Mouse (Mus musculus) hematopoietic stem cell, adult 5-6 weeks (primary cell): Measurements from ENCODE around the gene Gm8122. TPM values are rescaled to one million over a fixed set of nuclear protein-coding genes. Genes with fewer than 3 reads are reported as not detected.
"Not testable (repeated sequence)": the region's sequence is repeated elsewhere in the genome, so short reads cannot be mapped to it uniquely, and the experiment has no call there.

Experiments used
- ATAC-seq, 2 experiments: fragments of 125-278 bp in 1 of 2; replicated peaks in 1 of 2; 2 replicates each; pipeline ENCODE4 v1.8.0; 2016 to 2017; ENCODE audit warnings: inconsistent platforms in 2 of 2, mild to moderate bottlenecking in 2 of 2, moderate number of reproducible peaks in 2 of 2, low read depth in 1 of 2, moderate TSS enrichment in 1 of 2; ENCODE audit not compliant: low FRiP score in 2 of 2, poor library complexity in 2 of 2, severe bottlenecking in 2 of 2, insufficient read depth in 1 of 2, low TSS enrichment in 1 of 2
- total RNA-seq: library from RNA; stranded (forward); fragments of 172-1452, 232-1000 nt; gene quantifications from 2 replicates; pipeline ENCODE4 v1.2.3, GENCODE M21; 2017

Gene Gm8122
- not detected in 2 replicates for total RNA-seq

DNA sequence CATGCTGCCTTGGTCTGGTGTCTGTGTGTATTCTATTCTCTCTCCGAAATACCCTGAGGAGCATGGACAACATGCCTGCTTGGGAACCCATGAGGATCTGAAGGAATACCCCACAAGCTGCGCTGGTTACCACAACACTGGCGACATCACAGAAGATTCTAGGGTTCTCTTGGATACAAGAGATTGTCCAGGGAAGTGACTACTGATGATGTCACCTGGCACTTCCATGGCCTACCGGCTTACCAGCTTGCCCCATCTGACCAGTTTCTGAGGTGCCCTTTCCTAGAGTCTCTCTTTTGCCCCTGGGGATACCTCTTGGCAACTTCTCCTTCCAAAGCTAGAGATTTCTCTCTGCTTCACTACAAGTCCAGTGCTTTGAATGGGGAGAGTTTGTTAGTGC lies at the start of gene Gm8122:
Gene Gm8122, minus strand, starts transcription at position 101 of the 400 bp plus-strand sequence.
- ATAC-seq: not testable (repeated sequence)

DNA sequence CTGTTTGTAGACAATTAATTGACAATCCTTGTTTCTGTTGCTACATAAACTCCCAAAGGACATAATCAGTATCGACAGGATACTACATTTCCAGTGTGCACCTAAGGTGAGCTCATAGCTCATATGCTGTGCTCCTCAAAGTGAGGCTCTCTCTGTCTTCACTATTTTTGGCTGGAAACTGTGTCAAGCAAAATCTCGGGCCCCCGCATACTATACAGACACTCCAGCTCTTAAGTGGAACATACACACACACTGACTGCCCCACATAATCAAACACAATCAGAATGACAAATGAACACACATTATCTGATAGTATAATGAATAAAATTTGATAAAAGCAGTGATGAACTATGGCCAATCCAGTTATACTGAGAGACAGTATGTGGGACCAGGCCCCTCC lies 43.6 kb upstream of the Gm8122 start:
- not testable (repeated sequence) for ATAC-seq

DNA sequence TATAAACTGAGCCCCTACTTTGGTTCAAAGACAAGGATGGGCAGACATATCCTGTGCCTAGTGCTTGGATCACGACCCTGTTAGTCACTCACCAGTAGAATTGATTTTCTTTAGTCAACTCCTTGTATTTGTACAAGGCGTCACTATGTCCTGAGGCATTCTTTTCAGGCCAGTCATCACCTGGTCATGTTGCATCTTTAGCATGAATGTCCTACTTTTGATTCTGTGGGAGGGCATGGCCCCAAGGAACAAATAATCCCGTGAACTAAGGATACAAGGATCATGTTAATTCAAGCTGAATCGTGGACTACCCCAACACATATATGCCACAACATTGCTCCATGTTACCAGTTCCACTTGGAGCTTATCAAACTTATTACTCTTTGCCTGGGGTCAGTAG lies 43.0 kb upstream of the Gm8122 start:
- not testable (repeated sequence) for ATAC-seq

DNA sequence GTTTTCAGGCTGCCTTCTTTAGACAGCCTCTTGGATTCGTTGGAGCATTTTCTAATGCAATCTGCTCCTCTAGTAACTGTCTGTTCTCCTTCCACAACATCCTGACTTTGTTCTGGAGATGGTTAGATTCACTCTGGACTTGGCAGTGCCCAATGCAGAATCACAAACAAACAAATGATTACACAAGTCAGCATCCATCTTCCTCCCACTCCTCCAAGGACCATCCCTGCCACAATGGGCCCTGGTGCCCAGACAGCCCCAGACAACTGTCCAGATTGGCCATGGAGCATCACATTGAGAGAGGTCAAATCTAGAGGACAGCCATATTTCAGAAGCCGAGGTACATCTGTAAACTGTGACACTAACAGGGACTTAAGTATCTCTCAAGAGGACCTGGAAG lies 42.4 kb upstream of the Gm8122 start:
- ATAC-seq: not testable (repeated sequence)

DNA sequence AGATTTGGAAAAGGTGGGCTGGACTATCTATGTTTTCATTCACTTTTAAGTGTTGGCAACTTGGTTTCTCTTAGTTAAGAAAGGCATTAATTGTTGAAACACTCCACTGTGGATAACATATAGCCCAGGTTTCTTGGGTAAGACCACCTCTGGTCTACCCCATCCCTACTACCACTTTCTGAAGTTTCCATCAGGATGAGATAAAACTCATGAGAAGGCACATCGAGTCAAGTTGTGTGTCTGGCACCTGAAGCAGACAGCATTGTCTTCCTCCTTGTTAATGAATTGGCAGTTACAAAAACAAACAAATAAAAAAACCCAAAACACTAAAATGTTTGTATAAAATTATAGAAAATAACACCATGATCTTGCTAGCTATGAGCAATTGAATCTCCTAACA lies 40.6 kb upstream of the Gm8122 start:
- not testable (repeated sequence) for ATAC-seq

DNA sequence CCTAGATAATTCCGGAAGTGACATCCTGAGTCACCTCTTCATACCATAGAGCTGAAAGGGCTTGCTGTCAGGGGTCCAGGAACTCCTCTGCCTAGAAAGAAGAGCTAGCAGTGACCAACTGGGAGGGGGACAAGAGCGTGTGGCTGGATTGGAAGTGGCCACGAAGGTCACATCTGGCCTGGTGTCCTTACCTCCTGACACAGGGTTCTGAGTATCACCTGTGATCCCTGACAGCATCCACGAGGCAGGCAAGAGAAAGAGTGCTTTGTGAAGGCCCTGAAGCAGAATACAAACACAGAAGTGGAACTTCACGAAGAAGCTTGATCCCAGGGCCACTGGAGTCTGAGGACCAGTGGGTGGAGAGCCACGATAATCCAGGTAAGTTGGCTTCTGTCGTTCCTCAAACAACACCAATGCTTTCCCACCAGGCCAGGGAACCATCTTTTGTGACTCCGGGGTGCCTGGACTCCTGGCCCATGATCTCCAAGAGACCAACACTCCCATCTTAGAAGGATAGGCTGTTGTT lies 39.9 kb upstream of the Gm8122 start, which contains the start of gene Gm9732:
Gene Gm9732, plus strand, starts transcription at position 51 of the 526 bp plus-strand sequence.
- ATAC-seq: not testable (repeated sequence)

DNA sequence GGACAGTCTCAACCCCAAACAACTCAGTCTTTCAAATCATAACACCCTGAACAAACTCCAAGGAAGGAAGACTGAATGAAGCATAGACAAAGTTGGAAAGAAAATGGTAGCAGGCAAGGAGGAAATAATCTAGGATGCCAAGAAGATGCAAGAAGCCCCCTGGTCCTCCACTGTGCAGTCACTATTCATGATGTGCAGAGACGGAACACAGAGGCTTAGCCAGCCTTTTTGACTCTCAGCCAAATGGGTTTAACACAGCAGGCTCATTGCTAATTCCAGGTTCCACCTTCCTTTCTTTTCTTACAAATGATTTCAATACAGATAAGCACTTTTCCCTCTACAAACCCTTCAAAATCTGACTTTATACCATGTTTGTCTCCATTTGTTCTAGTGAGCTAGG lies 38.1 kb upstream of the Gm8122 start:
- ATAC-seq: not testable (repeated sequence)

DNA sequence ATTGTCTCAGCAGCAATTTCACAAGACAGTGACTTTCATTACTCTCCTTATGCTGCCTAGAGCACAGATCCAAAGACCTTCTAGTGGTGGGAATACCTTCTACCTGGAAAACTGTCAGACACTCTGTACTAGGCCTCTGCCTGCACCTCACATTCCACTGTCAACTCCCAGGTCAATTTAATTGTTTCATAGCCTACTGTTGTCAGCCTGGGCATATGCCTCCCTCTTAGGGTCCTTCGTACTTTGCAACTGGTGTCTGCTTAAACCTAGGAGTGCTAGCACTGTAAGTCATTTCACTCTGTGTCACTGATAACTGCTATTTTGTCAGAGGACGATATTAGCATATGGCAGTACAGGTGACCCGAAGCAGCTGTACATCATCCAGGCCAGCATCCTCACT lies 34.1 kb upstream of the Gm8122 start:
- not testable (repeated sequence) for ATAC-seq

DNA sequence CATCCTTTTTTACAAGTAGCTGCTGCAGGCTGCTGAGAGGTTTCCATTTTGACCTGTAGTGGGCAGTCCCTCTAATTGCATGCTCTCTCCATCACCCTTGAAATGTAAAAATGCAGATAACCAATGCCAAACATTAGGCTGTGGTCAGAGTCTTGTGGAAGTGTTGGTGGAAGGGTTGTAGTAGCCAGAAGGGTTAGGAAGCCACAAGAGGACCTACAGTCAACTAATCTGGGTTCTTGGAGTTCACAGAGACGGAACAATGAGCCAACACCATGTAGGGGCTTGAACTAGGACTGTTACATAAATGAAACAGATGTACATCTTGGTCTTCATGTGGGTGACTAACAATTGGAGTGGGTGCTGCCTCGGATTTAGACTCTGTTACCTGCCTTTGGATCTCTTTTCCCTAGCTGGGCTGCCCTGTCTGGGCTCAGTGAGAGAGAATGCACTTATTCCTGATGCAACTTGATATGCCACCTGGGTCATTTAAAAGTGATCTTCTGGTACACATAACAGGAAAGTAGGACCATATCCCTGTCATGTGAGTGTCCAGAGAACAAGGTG lies 33.5 kb upstream of the Gm8122 start:
- ATAC-seq: not testable (repeated sequence)

DNA sequence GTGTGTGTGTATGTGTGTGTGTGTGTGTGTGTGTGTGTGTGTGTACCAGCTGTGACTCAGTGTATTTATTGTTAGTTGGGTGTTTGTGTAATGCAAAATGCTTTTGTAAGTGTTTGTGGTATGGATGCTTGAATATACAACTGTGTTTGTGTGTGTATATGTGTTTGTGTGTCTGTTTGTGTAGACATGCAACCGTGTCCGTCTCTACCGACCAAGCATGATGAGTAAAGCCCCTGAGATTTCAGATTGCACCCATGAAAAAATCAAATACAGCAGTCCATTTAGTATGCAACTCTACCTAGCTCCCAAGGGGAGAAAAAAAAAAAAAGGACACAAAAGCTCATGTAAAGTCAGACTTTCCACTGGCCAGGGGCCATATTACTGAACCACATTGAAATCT lies 28.3 kb upstream of the Gm8122 start:
- ATAC-seq: not testable (repeated sequence)

DNA sequence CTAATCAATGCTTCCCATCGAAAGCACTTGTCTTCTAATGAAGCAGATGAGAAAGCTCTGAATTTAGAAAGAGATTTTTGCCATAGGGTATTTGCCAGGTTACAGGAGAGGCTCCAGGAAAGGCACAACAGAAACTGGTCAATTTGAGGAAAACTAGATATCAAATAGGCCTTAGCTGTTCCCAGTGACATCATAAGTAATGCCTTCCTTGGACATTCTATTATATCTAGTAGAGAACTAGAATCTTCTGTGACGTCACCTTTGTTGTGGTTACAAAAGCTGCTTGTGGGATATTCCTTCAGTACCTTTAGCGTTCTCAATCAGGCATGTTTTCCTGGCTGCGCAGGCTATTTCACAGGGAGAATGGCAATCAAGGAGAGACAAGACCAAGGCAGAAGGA lies 23.2 kb upstream of the Gm8122 start, which contains the start of gene Gm8126:
Gene Gm8126, plus strand, starts transcription at position 301 of the 400 bp plus-strand sequence.
- not testable (repeated sequence) for ATAC-seq

DNA sequence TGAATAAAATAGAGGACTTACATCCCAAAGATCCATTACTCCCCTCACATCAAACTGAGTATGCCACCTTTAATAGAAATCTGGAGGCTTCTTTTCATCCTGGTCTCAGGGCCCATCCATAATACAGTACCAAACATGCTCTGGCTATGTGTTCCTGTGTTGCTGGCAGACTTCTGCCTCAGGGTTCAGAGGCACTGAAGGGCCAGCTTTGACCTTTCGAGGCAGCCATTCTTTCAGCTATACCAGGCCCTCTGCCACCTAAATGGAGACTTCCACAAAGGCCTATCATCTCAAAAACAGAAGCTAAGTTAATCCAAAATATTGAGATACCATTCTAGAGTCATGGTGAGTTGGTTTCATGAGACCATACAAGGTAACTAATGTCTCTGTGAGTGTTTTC lies 21.4 kb upstream of the Gm8122 start:
- not testable (repeated sequence) for ATAC-seq

DNA sequence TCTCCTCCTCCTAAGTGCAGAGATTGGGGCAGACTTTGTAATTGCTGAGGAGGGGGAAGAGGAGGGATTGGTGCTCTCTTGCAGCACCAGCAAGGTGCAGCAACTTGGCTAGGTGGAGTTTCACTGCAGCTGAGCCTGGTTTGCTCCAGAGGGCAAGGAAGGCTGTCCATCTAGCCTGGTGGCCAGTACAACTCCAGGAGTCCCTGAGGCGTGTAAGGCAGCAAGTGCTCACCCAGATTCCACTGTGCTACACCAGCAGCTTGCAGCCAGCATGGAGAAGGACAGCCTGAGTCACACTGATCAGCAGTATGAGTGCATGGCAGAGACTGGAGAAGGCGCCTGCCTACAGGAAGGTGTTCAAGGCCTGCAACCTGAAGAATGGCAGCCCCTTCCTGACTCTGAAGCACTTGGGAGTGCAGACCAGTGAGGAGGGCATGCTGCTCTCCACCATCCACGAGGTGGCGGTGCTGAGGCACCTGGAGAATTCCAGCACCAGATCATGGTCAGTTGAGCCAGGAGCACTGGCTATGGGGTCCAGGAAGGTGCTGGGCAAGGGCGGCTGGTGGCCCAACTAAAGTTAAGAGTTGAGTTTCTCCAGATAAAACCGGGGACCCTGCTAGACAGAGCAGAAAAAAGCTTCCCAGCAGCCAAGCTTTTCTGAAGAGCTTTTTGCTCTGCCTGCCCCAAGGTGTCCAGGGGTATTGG lies 15.6 kb upstream of the Gm8122 start:
- not testable (repeated sequence) for ATAC-seq

DNA sequence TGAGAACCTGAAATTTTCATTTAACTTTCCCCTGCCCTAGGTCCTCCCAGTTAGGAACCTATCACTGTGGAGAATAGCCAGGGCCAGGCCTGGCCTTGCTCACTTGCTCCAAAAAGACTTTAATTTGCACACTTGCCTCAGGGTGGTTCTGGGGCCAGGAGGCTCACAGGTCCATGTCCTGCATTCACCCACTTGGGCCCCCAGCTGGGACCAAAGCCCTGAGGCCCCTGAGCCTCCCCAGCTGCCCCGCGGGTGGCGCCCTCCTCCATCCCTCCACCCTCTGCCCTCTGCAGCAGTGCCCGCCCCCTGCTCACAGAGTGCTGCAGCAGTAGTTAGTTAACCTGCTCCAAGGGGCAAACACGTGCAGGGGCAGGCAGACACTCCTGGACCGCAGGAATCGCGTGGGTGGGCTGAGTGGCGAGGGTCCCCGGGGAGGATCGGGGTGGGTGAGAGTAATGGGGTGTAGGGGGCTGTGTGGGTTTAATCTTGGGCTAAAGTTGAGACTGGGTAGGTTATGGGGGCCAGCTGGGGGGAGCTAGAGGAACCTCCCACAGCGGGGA lies 14.6 kb upstream of the Gm8122 start:
- not testable (repeated sequence) for ATAC-seq

DNA sequence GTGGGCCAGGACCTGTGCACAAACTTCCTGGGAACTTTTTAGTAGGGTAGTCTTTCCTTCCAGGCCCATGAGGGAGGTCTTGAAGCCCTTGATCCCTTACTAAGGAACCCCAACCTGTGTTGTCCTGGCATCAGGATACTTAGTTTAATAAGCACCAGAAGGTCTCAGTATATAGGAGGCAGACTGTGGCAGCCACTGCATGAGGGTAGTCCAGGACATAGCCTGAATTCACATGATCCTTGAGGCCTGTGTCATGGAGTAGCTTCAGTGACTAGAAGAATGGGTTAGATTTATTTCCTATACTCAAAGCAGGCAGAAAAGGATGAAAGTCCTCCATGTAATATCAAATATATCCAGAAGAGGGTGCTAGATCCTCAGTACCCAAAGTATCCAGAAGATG lies 2.7 kb upstream of the Gm8122 start:
- not testable (repeated sequence) for ATAC-seq
